Mouse (Mus musculus) 3134 (cell line): ENCODE results near the gene Gpr82.

Source experiments
- DNase-seq: peaks from one replicate; pipeline ENCODE4 v3.0.0-alpha.2; 2011; ENCODE audit warnings: low spot score; ENCODE audit not compliant: insufficient read length; ENCODE audit errors: extremely low read depth

Gene Gpr82

GRCm38 (mm10) chrX:13661063-13661462 is at the start of gene Gpr82:
Gpr82 (plus strand) TSS chrX:13661363.
- DNase-seq: no peak

GRCm38 (mm10) chrX:13612115-13612514 is 49.0 kb upstream of the Gpr82 start:
- DNase-seq: no peak

- DNase-seq: no peak
These were observed 44.4 kb upstream of the Gpr82 start for GRCm38 (mm10) chrX:13616726-13617125.

- DNase-seq: no peak
These were observed 43.9 kb upstream of the Gpr82 start for GRCm38 (mm10) chrX:13617294-13617693.

- DNase-seq: no peak
These were observed 42.7 kb upstream of the Gpr82 start for GRCm38 (mm10) chrX:13618476-13618875.

- DNase-seq: no peak
These were observed 39.7 kb upstream of the Gpr82 start for GRCm38 (mm10) chrX:13621473-13621872.

GRCm38 (mm10) chrX:13622654-13623053 is 38.5 kb upstream of the Gpr82 start:
- DNase-seq: no peak

GRCm38 (mm10) chrX:13631599-13632283 is 29.4 kb upstream of the Gpr82 start, which contains the start of gene Gpr34:
Gpr34 (plus strand) TSS chrX:13632089.
- no peak for DNase-seq

GRCm38 (mm10) chrX:13636398-13636797 is 24.8 kb upstream of the Gpr82 start:
- DNase-seq: no peak

- DNase-seq: no peak
These were observed 22.3 kb upstream of the Gpr82 start for GRCm38 (mm10) chrX:13638894-13639293.

- DNase-seq: no peak
These were observed 9.3 kb upstream of the Gpr82 start for GRCm38 (mm10) chrX:13651889-13652288.

GRCm38 (mm10) chrX:13652291-13652690 is 8.9 kb upstream of the Gpr82 start:
- no peak for DNase-seq

GRCm38 (mm10) chrX:13655005-13655421 is 6.2 kb upstream of the Gpr82 start:
- DNase-seq: no peak

GRCm38 (mm10) chrX:13655906-13656305 is 5.3 kb upstream of the Gpr82 start:
- DNase-seq: no peak

- no peak for DNase-seq
These were observed 4.4 kb upstream of the Gpr82 start for GRCm38 (mm10) chrX:13656721-13657120.

- DNase-seq: no peak
These were observed 2.5 kb upstream of the Gpr82 start for GRCm38 (mm10) chrX:13658616-13659140.

GRCm38 (mm10) chrX:13659201-13659890 is 1.8 kb upstream of the Gpr82 start:
- DNase-seq: no peak

GRCm38 (mm10) chrX:13668867-13669266 is 7.7 kb downstream of the Gpr82 start:
- no peak for DNase-seq

- no peak for DNase-seq
These were observed 9.2 kb downstream of the Gpr82 start for GRCm38 (mm10) chrX:13670342-13670741.

- DNase-seq: no peak
These were observed 11.8 kb downstream of the Gpr82 start for GRCm38 (mm10) chrX:13673001-13673400.

GRCm38 (mm10) chrX:13681748-13682147 is 20.6 kb downstream of the Gpr82 start:
- no peak for DNase-seq

- DNase-seq: no peak
These were observed 25.4 kb downstream of the Gpr82 start for GRCm38 (mm10) chrX:13686589-13686988.
